Mouse (Mus musculus) midbrain, embryonic 13.5 days (tissue): ENCODE results near the gene Gpr39. TPM values are rescaled to one million over a fixed set of nuclear protein-coding genes. Genes with fewer than 3 reads are reported as not detected.
"Not testable (repeated sequence)": the region's sequence is repeated elsewhere in the genome, so short reads cannot be mapped to it uniquely, and the experiment has no call there.

Source experiments
- ATAC-seq: fragments of 200-750 bp; cut with Nextera tagmentation; 2 replicates; pipeline ENCODE4 v1.8.0; 2017; ENCODE audit warnings: mild to moderate bottlenecking, moderate TSS enrichment, moderate library complexity
- H3K27ac ChIP-seq: fragments of 300-500 bp; sonication (generic); 2 replicates; pipeline ENCODE4 v1.5.1; 2015; ENCODE audit warnings: inconsistent platforms, mild to moderate bottlenecking, moderate library complexity
- H3K27me3 ChIP-seq: fragments of 300-500 bp; sonication (generic); 2 replicates; pipeline ENCODE4 v1.6.1; 2015; ENCODE audit warnings: mild to moderate bottlenecking, inconsistent platforms
- H3K36me3 ChIP-seq: fragments of 300-500 bp; sonication (generic); 2 replicates; pipeline ENCODE4 v1.6.1; 2015; ENCODE audit warnings: mild to moderate bottlenecking, inconsistent platforms
- H3K4me1 ChIP-seq: fragments of 300-500 bp; sonication (generic); replicated peaks from 2 replicates; pipeline ENCODE4 v1.6.1; 2015; ENCODE audit warnings: inconsistent platforms
- H3K4me2 ChIP-seq: fragments of 300-500 bp; sonication (generic); replicated peaks from 2 replicates; pipeline ENCODE4 v1.6.1; 2015; ENCODE audit warnings: moderate library complexity, mild to moderate bottlenecking, inconsistent platforms
- H3K4me3 ChIP-seq: fragments of 300-500 bp; sonication (generic); replicated peaks from 2 replicates; pipeline ENCODE4 v1.5.1; 2015; ENCODE audit warnings: mild to moderate bottlenecking, inconsistent platforms
- H3K9ac ChIP-seq: fragments of 300-500 bp; sonication (generic); replicated peaks from 2 replicates; pipeline ENCODE4 v1.6.1; 2015; ENCODE audit warnings: mild to moderate bottlenecking, inconsistent platforms
- H3K9me3 ChIP-seq: fragments of 300-500 bp; sonication (generic); 2 replicates; pipeline ENCODE4 v1.6.1; 2016; ENCODE audit warnings: mild to moderate bottlenecking, inconsistent platforms
- WGBS: fragments of 180-500 bp; shearing (Covaris S2); methylation state at CpG from one replicate; pipeline ENCODE4 v1.1.7; 2015; 5-methylcytosine and 5-hydroxymethylcytosine counted together
- polyA plus RNA-seq: library from polyadenylated mRNA; unstranded; fragments of >200 nt; fragmentation: Nextera tagmentation; extraction: Ambion mirVana; gene quantifications from 2 replicates; pipeline ENCODE4 v1.2.1, GENCODE M21; 2015

The Gpr39 gene
- polyA plus RNA-seq, result not detected in 2 replicates

DNA sequence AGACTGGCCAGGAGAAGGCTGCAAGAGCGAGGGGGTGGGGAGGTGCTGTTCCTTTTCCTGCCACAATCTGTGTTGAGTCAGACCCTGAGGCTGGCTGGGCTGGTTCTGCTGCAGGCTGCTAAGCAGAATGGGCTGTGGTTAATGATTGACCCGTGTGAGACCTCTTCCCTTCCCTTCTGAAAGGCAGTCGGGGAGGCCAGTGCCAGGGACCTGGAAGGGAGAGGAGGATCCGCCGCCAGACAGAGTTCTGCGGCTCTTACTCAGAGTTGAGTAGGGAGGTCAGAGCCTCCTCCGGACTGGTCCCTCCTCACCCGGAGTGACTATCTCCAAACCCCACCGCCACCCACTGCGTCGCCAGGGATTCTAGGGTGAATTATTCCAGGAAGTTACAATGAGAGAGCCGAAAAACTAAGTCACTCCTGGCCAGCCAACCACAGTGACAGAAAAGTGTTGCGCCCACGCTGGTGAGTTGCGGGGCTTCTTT, at the start of gene Gpr39:
TSS of gene Gpr39 (plus strand) at position 206 of the 484 bp plus-strand sequence.
- no peak within 1 kb of the TSS for H3K4me3 ChIP-seq
- H3K27ac ChIP-seq, result no peak within 1 kb of the TSS
- no peak within 1 kb of the TSS for H3K9ac ChIP-seq
- no peaks in the 10 kb centered on the region for H3K9me3 ChIP-seq
- H3K4me1 ChIP-seq, result no peaks in the 10 kb centered on the region
- H3K4me2 ChIP-seq, result no peak within 1 kb of the TSS
- no peaks in the 10 kb centered on the region for H3K36me3 ChIP-seq
- no peaks in the 10 kb centered on the region for H3K27me3 ChIP-seq
- ATAC-seq, result no peak
- 70% methylated on average over 15 of the region's 15 CpGs for WGBS

DNA sequence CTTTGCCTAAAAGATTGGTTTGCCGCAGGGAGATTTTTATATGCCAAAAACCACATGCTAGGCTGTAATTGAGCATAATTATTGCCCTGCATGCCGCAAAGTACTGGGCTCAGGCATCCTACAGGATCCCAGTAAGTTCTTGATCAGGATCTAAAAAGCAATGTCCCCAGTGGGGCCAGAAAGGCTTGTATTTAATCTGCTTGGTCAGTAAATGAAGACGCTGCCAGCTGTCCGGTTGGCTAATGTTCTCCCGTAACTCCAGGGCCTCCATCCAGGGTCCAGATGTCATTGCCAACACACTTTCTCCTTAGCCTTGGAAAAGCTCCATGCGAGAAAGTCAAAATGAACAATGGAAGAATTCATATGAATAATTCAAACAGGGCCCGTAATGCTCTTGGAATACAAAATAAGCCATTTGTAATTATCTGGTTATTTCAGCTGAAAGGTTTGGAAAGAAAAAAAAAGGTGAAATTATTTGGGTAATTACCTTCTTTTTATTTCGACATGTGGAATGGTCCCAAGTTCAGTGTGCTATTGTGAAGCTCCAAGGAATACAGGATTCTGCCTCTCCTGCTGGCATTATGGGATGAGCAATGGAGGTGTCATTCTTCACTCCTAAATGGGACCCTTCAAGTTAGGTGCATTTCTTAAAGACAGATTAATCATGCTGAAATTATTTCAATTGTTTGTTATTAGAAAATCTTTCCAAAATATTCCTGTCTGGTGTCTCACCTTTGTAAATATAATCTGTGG, 37.1 kb upstream of the Gpr39 start:
- H3K36me3 ChIP-seq, result no peaks in the 10 kb centered on the region
- no peak overlapping the region for H3K27ac ChIP-seq
- no peak overlapping the region for H3K4me2 ChIP-seq
- H3K9me3 ChIP-seq, result no peaks in the 10 kb centered on the region
- ATAC-seq, result peak; percentile 30; the same call in 1 of the 2 replicates
- WGBS, result 44% methylated on average over 8 of the region's 8 CpGs
- H3K27me3 ChIP-seq, result no peaks in the 10 kb centered on the region
- H3K9ac ChIP-seq, result no peak overlapping the region
- peaks cover 9% of the 10 kb centered on the region for H3K4me1 ChIP-seq
- no peak overlapping the region for H3K4me3 ChIP-seq

DNA sequence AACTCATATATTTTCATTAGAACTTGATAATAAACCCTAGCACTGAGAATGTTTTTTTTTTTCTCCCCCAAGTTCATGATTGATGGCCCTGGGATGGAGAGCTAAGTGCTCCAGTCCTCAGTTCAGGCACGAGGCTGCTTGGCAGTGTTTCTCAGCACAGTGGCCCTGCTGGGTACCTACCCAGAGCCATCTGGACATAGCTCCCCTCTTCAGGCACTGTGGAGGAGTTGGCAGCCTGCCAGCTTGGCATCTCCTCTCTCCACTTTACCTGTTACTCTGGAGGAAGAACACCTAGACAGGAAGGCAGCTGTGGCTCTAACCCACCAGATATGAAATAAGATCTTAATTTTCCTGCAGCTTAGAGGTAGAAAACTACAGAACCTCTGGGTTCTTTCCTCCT, 33.2 kb upstream of the Gpr39 start:
- H3K36me3 ChIP-seq, result no peaks in the 10 kb centered on the region
- ATAC-seq, result no peak
- WGBS, result 74% methylated on average over 1 of the region's 1 CpGs

DNA sequence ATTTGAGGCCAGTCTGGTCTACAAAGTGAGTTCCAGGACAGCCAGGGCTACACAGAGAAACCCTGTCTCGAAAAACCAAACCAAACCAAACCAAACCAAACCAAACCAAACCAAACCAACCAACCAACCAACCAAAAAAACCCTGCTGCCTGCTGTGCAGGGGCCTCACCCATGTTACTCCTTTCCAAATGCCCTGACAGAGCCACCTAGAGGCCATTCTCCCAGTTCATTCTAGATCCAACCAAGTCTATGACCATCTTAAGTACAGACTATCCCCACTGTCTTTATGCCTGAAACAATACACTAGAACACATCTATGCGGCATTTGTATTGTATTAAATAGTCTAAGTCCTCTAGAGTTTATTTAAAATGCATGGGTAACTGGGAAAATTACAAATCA, 30.0 kb upstream of the Gpr39 start:
- not testable (repeated sequence) for H3K4me3 ChIP-seq, H3K36me3 ChIP-seq, H3K4me1 ChIP-seq, H3K27ac ChIP-seq, H3K4me2 ChIP-seq, H3K9ac ChIP-seq, H3K27me3 ChIP-seq, ATAC-seq, H3K9me3 ChIP-seq
- 92% methylated on average over 2 of the region's 2 CpGs for WGBS

More for the DNA sequence above, 33.2 kb upstream of the Gpr39 start:
- H3K9ac ChIP-seq, result no peak overlapping the region
- peaks cover 9% of the 10 kb centered on the region for H3K4me1 ChIP-seq
- H3K9me3 ChIP-seq, result no peaks in the 10 kb centered on the region
- no peak overlapping the region for H3K4me2 ChIP-seq
- no peak overlapping the region for H3K4me3 ChIP-seq
- H3K27me3 ChIP-seq, result no peaks in the 10 kb centered on the region
- no peak overlapping the region for H3K27ac ChIP-seq

DNA sequence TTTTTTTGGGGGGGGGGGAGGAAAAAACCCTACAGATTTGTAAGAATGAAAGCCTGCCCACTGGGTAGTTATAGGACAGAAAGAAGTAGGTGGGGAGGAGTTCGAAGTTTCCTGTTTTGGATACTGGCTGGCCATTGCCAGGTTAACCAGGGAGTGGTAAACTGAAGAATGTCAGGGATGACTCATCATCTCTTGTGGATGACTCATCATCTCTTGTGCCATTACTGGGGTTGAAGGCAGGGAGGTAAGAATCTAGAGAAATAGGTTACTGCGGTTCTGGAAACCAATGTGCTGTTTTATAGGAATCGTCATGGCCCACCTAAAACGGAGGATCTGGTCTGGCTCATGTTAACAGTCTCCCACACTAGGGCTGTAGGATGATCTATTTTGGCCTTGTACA, 28.8 kb upstream of the Gpr39 start:
- Histone ChIP-seq H3K4me1 (no peaks in the 10 kb centered on the region), H3K4me2 (no peak overlapping the region), H3K4me3 (no peak overlapping the region), H3K36me3 (no peaks in the 10 kb centered on the region), H3K27me3 (no peaks in the 10 kb centered on the region), H3K27ac (no peak overlapping the region), H3K9ac (no peak overlapping the region), H3K9me3 (no peaks in the 10 kb centered on the region)
- no peak for ATAC-seq
- WGBS, result 96% methylated on average over 4 of the region's 4 CpGs

DNA sequence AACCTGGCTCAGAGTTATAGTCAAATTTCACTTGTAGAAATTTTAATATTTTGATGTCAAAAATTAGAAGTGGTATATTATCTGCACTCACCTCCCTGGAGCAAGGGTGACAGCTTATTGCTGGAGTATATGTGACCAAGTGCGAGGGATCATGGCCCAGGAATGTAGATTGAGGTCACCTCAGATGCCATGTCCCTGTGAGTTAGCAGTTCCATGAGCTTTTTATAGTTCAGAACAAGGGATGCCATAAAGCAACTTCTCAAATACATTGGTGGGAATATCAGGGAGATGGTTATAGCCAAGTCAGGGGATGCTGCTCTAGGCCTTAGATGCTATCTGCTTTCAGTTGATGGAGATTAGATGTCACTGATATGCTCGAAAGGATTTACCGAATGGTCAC, 27.7 kb upstream of the Gpr39 start:
- no peak for ATAC-seq
- H3K9me3 ChIP-seq, result no peaks in the 10 kb centered on the region
- no peak overlapping the region for H3K4me3 ChIP-seq
- 91% methylated on average over 3 of the region's 3 CpGs for WGBS
- H3K4me2 ChIP-seq, result no peak overlapping the region
- H3K9ac ChIP-seq, result no peak overlapping the region
- no peak overlapping the region for H3K27ac ChIP-seq
- no peaks in the 10 kb centered on the region for H3K36me3 ChIP-seq
- no peaks in the 10 kb centered on the region for H3K27me3 ChIP-seq
- no peaks in the 10 kb centered on the region for H3K4me1 ChIP-seq

DNA sequence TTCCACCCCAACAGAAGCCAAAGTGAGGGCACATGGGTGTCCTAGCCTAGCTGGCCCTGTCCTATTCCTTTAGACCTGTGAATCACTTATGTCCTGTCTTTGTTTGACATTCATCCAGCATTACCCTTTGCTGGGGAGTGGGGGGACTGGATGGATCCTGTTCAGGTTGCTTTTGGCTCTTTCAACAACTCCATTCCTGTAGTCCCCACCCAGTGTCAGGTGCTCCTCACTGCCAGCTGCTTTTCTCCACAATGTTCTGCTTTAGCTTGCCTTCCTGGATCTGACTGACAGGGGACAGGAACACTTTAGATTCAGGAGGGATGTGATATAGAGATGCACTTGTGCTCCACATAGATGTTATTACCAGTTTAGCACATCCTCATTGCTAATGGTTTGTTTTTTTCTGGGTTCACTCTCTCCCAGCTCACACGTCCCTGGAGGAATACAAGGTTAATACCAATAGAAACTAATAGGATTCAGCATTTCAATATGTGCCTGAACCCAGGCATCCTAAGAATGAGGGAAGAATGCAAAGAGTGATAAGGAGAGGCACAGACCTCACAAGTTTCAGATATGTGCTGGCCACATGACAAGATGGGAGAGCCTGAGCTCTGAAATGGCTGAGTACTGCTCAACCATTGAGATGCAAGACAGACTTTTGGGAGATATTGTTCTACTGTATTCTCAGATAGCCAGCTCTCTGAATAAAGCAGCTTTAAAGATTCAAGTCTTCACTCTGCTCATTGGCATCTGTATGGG, 23.8 kb upstream of the Gpr39 start:
- Histone ChIP-seq H3K36me3 (no peaks in the 10 kb centered on the region), H3K4me1 (no peaks in the 10 kb centered on the region), H3K27ac (no peak overlapping the region), H3K9me3 (no peaks in the 10 kb centered on the region), H3K27me3 (no peaks in the 10 kb centered on the region), H3K4me2 (no peak overlapping the region), H3K4me3 (no peak overlapping the region), H3K9ac (no peak overlapping the region)
- WGBS, result 74% methylated on average over 1 of the region's 1 CpGs
- no peak for ATAC-seq

DNA sequence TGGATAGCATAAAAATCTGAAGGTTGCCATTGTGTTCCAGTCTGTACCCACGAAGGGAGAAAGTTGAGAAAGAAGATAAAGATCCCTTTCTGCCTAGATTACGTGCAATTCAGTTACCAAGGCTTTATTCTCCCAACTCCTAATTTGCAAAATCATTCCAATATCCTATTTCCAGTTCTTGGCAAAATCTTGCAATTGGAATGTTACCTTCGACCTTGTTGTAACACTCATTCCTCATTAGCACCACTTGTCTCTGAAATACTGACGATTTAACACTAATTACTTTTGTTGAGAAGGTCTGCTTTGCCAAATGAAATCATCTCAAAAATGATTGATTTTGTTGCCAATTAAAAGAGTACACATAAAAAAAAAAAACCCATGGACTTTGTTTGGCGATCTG, 19.4 kb upstream of the Gpr39 start:
- Histone ChIP-seq H3K27ac (no peak overlapping the region), H3K9ac (no peak overlapping the region), H3K9me3 (no peaks in the 10 kb centered on the region), H3K27me3 (no peaks in the 10 kb centered on the region), H3K4me1 (no peaks in the 10 kb centered on the region), H3K36me3 (no peaks in the 10 kb centered on the region), H3K4me2 (no peak overlapping the region), H3K4me3 (no peak overlapping the region)
- ATAC-seq, result no peak
- 86% methylated on average over 5 of the region's 5 CpGs for WGBS

DNA sequence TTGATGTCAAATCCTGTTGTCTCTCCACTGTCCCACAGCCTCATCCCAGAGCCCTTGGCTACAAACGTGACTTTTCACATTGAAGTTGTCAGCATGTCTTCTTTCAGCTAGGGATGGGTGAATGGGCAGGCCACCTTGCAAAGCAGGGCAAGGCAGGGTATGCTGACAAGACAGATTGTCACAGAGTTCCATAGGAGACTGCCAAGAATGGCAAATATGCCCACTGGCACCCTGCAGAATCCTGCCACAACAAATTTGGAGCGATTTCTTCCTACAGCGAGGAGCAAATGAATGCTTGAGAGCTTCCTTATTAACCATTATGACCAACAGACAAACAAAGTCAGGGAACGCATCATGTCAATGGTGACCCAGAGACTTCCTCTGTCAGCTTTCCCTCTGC, 16.6 kb upstream of the Gpr39 start:
- Histone ChIP-seq H3K4me1 (no peaks in the 10 kb centered on the region), H3K27ac (no peak overlapping the region), H3K9me3 (no peaks in the 10 kb centered on the region), H3K4me2 (no peak overlapping the region), H3K27me3 (no peaks in the 10 kb centered on the region), H3K4me3 (no peak overlapping the region), H3K36me3 (no peaks in the 10 kb centered on the region), H3K9ac (no peak overlapping the region)
- no peak for ATAC-seq
- WGBS, result 87% methylated on average over 4 of the region's 4 CpGs

DNA sequence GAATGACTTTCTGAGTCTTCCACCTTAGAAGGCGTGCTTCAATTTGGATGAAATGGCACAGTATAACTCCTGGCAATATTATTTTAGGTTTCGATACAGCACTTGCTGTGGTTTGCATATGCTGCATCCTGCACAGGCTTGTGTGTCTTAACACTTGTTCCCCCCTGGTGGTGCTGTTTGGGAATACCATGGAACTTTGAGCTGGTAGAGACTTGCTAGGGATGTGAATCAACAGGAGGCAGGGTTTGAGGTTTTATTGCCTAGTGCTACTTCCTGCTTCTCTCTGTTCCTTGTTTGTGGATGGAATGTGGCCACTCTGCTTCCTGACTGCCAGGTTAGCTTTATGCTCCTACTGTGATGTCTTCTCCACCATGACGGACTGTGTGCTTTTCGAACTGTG, 15.9 kb upstream of the Gpr39 start:
- 92% methylated on average over 4 of the region's 4 CpGs for WGBS

DNA sequence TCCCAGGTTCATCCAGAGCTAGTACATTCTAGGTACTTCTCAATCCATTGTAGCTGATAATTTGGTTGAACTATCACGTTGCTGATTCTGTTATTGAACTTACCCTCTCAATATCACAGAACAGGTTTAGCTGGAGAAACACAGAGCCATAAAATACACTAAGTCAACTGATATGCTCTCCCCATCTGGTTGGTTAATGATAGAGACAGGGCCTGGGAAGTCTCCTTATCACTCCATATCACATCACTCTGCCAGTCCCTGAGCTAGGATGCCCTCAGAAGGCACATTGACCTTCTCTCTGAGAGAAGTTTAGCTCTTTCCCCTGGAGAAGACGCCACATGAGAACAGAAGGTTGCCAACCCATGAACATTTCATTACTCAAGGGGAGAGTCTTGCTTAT, 14.7 kb upstream of the Gpr39 start:
- H3K36me3 ChIP-seq, result no peaks in the 10 kb centered on the region
- no peak for ATAC-seq
- no peak overlapping the region for H3K9ac ChIP-seq
- no peaks in the 10 kb centered on the region for H3K27me3 ChIP-seq
- H3K4me2 ChIP-seq, result no peak overlapping the region
- no peaks in the 10 kb centered on the region for H3K4me1 ChIP-seq
- 83% methylated on average over 2 of the region's 2 CpGs for WGBS
- H3K4me3 ChIP-seq, result no peak overlapping the region
- no peak overlapping the region for H3K27ac ChIP-seq
- H3K9me3 ChIP-seq, result no peaks in the 10 kb centered on the region

More for the DNA sequence above, 15.9 kb upstream of the Gpr39 start:
- H3K36me3 ChIP-seq, result no peaks in the 10 kb centered on the region
- no peak overlapping the region for H3K4me2 ChIP-seq
- H3K9ac ChIP-seq, result no peak overlapping the region
- no peaks in the 10 kb centered on the region for H3K9me3 ChIP-seq
- ATAC-seq, result no peak
- H3K4me1 ChIP-seq, result no peaks in the 10 kb centered on the region
- H3K4me3 ChIP-seq, result no peak overlapping the region
- no peak overlapping the region for H3K27ac ChIP-seq
- no peaks in the 10 kb centered on the region for H3K27me3 ChIP-seq

DNA sequence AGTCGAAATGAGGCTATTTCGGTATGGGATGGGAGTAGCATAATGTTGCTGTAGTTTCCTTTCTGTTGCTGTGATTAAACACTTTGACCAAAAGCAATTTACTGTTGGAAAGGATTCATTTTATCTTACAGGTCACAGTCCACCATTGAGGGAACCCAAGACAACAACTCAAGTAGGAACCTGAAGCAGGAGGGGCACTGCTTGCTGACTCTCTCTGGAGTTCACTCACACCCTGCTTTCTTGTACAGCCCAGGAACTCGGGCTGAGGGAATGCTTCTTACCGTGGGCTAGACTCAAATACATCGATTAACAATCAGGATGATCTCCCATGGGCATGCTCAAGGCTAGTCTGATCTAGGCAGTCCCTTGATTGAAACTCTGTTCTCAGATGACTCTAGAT, 14.1 kb upstream of the Gpr39 start:
- WGBS, result 86% methylated on average over 5 of the region's 5 CpGs
- ATAC-seq, result no peak
- Histone ChIP-seq H3K4me1 (no peaks in the 10 kb centered on the region), H3K27me3 (no peaks in the 10 kb centered on the region), H3K27ac (no peak overlapping the region), H3K4me3 (no peak overlapping the region), H3K9ac (no peak overlapping the region), H3K36me3 (no peaks in the 10 kb centered on the region), H3K9me3 (no peaks in the 10 kb centered on the region), H3K4me2 (no peak overlapping the region)
